Mouse (Mus musculus) embryo, embryonic 10 days (tissue): ENCODE measurements around the gene Aoc1.

Source experiments
- DNase-seq: peaks from one replicate; pipeline ENCODE4 v3.0.0-alpha.2; 2015; ENCODE audit warnings: low spot score

The Aoc1 gene

DNA sequence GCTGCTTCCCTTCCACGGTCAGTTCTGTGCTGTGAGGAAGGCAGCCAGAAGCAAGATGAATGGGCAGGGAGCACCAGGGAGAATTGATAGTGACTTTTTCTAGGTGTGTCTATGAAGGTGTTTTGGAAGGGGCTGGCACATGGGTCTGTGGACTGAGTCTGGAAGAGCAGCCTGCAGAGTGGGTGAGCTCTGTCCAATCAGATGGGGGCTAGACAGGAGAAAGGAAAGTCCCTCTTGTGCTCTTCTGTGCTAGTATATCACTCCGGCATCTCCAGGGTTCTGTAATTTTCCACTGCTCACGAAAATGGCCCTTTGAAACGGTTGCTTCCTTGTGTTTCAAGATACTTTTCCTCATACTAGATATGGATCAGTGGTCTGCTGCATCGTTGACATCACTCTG is at the start of gene Aoc1:
Aoc1 (plus strand) TSS at position 301 of the 400 bp plus-strand sequence.
- no peak for DNase-seq

GRCm38 (mm10) chr6:48825016-48825415 is 47.7 kb upstream of the Aoc1 start:
- no peak for DNase-seq

DNA sequence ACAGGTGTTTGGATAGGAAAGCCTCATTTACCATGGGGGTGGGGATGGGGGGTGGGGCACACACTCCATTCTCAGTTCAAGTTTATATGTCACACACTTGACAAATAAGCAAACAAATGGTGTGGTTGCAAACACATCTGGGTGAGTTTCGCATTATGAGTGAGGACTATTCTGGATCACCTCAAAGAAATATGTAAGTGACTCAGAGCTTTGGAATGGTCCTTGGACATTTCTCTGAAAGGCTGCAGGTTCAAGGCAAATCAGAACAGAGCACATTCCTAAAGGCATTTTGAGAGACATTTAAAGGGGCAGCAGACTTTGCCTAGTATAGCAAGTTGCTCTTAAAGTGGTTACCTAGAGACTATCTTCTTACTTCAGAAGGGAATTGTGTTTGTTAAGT is 43.7 kb upstream of the Aoc1 start:
- no peak for DNase-seq

- DNase-seq, result no peak
These were observed 43.0 kb upstream of the Aoc1 start for GRCm38 (mm10) chr6:48829651-48830050.

- no peak for DNase-seq
These were observed 42.5 kb upstream of the Aoc1 start for GRCm38 (mm10) chr6:48830241-48830640.

- no peak for DNase-seq
These were observed 41.6 kb upstream of the Aoc1 start for GRCm38 (mm10) chr6:48831141-48831540.

- DNase-seq, result no peak
These were observed 40.3 kb upstream of the Aoc1 start for GRCm38 (mm10) chr6:48832426-48832825.

- DNase-seq, result no peak
These were observed 39.2 kb upstream of the Aoc1 start for GRCm38 (mm10) chr6:48833515-48833914.

- no peak for DNase-seq
These were observed 37.5 kb upstream of the Aoc1 start for GRCm38 (mm10) chr6:48835241-48835640.

DNA sequence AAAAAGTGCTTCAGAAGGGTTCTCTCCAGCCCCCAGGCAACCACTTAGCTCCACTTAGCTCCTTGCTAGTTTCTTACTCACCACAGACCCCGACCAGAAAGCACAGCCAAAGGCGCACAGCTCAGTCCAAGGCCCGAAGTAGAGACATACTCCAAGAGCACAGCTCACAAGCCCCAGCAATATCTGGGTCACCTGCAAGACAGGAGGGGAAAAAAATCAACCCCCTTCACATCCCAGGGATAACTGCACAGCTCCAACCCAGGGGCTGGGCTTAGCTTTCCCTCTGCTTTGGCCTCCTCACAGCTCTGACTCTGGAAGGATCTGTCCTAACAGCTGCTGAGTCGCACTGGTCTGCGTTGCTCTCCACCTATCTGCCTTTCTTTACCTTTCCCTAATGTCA is 36.5 kb upstream of the Aoc1 start:
- no peak for DNase-seq

GRCm38 (mm10) chr6:48837516-48837915 is 35.2 kb upstream of the Aoc1 start:
- DNase-seq, result no peak

- DNase-seq, result no peak
These were observed 34.2 kb upstream of the Aoc1 start for GRCm38 (mm10) chr6:48838321-48839080.

GRCm38 (mm10) chr6:48840371-48840969 is 32.2 kb upstream of the Aoc1 start, which contains the start of gene Tmem176a:
Gene Tmem176a (plus strand): TSS chr6:48840919.
- peak; percentile 20 for DNase-seq

- DNase-seq, result peak; percentile 62
These were observed 31.6 kb upstream of the Aoc1 start, which contains the start of gene Tmem176b for GRCm38 (mm10) chr6:48840973-48841625. Gene Tmem176b (minus strand): TSS chr6:48841496.

GRCm38 (mm10) chr6:48842111-48842842 is 30.4 kb upstream of the Aoc1 start:
- DNase-seq, result no peak

- no peak for DNase-seq
These were observed 27.6 kb upstream of the Aoc1 start for GRCm38 (mm10) chr6:48845086-48845485.

DNA sequence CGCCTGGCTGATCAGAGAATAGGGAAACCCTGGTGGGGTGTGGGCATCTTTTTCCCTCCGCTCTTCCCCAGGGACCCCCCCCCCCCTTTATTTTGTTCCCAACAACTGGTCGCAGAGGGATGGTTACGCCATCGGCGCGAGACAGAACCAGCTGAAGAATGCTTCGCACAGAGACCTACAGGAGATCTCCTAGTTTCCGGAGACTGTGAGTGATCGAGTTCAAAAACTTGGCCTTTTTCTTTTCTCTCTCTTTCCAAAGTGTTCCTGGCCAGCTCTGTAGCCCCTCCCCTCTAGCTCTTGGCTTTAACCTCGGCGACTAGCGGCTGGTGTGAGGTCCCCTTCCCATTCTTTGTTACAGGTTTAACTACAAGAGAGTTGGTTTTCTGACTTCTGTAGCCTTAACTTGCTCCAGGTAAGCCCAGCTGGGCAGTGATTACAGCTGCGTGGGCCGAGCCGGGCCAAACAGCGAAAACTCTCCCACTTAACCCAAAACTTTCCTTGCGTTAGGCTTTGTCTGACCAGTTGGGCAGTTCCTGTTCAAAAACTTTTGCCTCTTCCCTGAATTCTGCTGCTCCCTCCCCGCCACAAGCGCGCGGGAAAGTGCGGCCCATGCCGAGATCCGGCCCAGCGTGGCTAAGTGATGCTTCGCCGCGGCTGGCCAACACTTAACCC is 20.7 kb upstream of the Aoc1 start:
- peak; percentile 72 for DNase-seq

GRCm38 (mm10) chr6:48854155-48854554 is 18.5 kb upstream of the Aoc1 start:
- DNase-seq, result no peak

DNA sequence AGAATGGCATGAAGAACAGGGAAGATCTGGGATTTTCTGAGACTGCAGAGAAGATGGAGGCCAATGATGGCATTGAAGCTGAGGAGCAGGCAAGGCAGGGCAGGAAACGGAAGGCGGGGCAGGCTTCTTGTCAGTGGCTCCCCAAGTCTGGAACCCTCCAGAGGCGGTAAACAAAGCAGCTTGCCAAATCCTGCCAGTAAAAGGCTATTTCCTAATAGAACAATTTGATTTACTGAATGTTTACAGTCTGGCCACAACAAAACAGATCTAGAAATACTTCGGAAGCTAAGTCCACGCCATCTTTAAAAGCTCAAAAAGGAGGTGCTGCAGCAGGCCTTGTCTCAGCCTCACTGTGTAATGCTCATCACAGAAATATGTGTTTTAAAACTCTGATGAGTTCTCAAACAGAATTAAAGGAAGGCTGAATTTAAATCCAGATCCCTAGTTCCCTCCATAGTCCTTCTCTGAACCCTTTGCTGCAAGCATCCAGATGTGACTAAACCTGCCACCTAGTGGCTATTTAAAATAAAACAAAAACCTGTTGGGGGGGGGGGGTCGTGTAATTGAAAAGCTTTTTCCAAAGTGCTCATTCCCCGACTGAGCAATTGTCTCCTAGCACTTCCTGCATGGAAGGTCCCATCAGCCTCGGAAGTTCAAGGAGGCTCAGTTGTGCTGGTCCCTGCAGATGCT is 14.9 kb upstream of the Aoc1 start:
- no peak for DNase-seq

- DNase-seq, result peak; percentile 87
These were observed 12.4 kb upstream of the Aoc1 start for GRCm38 (mm10) chr6:48860130-48860815.

GRCm38 (mm10) chr6:48860851-48861250 is 11.8 kb upstream of the Aoc1 start:
- no peak for DNase-seq
